Mouse (Mus musculus) G1E (cell line): ENCODE measurements at regions not wholly inside any gene's neighbourhood (a gene's known extent, or its start where the extent isn't known, plus 50 kb on each side); places are given as distances from the start of the nearest gene placed in this dataset.

Source experiments
- CTCF ChIP-seq: IDR thresholded peaks from 2 replicates; pipeline ENCODE4 v1.5.1; 2012; ENCODE audit warnings: low read depth, low read length, inconsistent platforms, mixed read lengths
- GATA1 ChIP-seq: IDR thresholded peaks from 2 replicates; pipeline ENCODE4 v1.6.1; 2012; ENCODE audit warnings: borderline replicate concordance, low read length, inconsistent platforms, mixed read lengths
- GATA2 ChIP-seq: IDR thresholded peaks from 2 replicates; pipeline ENCODE4 v1.6.1; 2012; ENCODE audit warnings: low read depth, low read length, inconsistent platforms, borderline replicate concordance
- POLR2AphosphoS5 ChIP-seq: IDR thresholded peaks from 2 replicates; pipeline ENCODE4 v1.6.1; 2012; ENCODE audit warnings: low read depth, low read length, inconsistent platforms; ENCODE audit not compliant: insufficient replicate concordance
- TAL1 ChIP-seq: conservative IDR thresholded peaks from 2 replicates; pipeline ENCODE4 v1.6.1; 2012; ENCODE audit warnings: low read depth, low read length, inconsistent platforms, mixed read lengths

- TF ChIP-seq TAL1 (no peak), CTCF (no peak), GATA1 (no peak), POLR2AphosphoS5 (no peak), GATA2 (no peak)
Observed at GRCm38 (mm10) chr9:47320345-47320744, 209.6 kb upstream of the Cadm1 start.
